Mouse (Mus musculus): ENCODE data around the gene Sfrp5. TPM values are rescaled to one million over a fixed set of nuclear protein-coding genes. Genes with fewer than 3 reads are reported as not detected.

Sfrp5 gene
- polyA plus RNA-seq, 1 experiment from 2014 or later, result 5.7 TPM

GRCm38 (mm10) chr19:42167489-42167888 lies 34.6 kb downstream of the Sfrp5 start:
- H3K4me3 ChIP-seq (ENCODE audit: low read depth, low read length), result no peak overlapping the region
- peaks cover 14% of the 10 kb centered on the region; the same call in 1 of the 2 replicates for H3K4me1 ChIP-seq (ENCODE audit: control insufficient read depth, insufficient read depth, low read length)
- no peak overlapping the region for H3K27ac ChIP-seq (ENCODE audit: low read depth, low read length)
- ATAC-seq (replicated peaks; ENCODE audit: insufficient number of reproducible peaks, low FRiP score, low TSS enrichment), result no peak
- no peak overlapping the region for H3K4me2 ChIP-seq
- no peak overlapping the region for H3K9ac ChIP-seq (ENCODE audit: low read depth, low read length)
- H3K27me3 ChIP-seq (ENCODE audit: control insufficient read depth, insufficient read depth, low read length), result peaks cover 26% of the 10 kb centered on the region
- H3K9me3 ChIP-seq (replicated peaks; ENCODE audit: control insufficient read depth, low read length), result no peaks in the 10 kb centered on the region
- H3K36me3 ChIP-seq (ENCODE audit: control insufficient read depth, insufficient read depth, low read length), result no peaks in the 10 kb centered on the region
- WGBS (ENCODE audit: insufficient replicate concordance), result 58% methylated on average over 9 of the region's 9 CpGs

GRCm38 (mm10) chr19:42166766-42167165 lies 35.3 kb downstream of the Sfrp5 start:
- 46% methylated on average over 3 of the region's 3 CpGs for WGBS (ENCODE audit: insufficient replicate concordance)
- no peak overlapping the region for H3K4me2 ChIP-seq

GRCm38 (mm10) chr19:42166130-42166529 lies 35.9 kb downstream of the Sfrp5 start:
- Histone ChIP-seq H3K36me3 (ENCODE audit: control insufficient read depth, insufficient read depth, low read length) (no peaks in the 10 kb centered on the region), H3K9me3 (replicated peaks; ENCODE audit: control insufficient read depth, low read length) (no peaks in the 10 kb centered on the region), H3K27ac (ENCODE audit: low read depth, low read length) (no peak overlapping the region), H3K4me3 (ENCODE audit: low read depth, low read length) (peak overlapping the region; percentile 1; the same call in 1 of the 2 replicates), H3K9ac (ENCODE audit: low read depth, low read length) (peak overlapping the region; percentile 29; the same call in 1 of the 2 replicates), H3K27me3 (ENCODE audit: control insufficient read depth, insufficient read depth, low read length) (peaks cover 26% of the 10 kb centered on the region), H3K4me1 (ENCODE audit: control insufficient read depth, insufficient read depth, low read length) (peaks cover 8% of the 10 kb centered on the region; the same call in 1 of the 2 replicates), H3K4me2 (peak overlapping the region; percentile 53)
- no peak for ATAC-seq (replicated peaks; ENCODE audit: insufficient number of reproducible peaks, low FRiP score, low TSS enrichment)
- 5% methylated on average over 12 of the region's 12 CpGs for WGBS (ENCODE audit: insufficient replicate concordance)

More at GRCm38 (mm10) chr19:42166766-42167165, 35.3 kb downstream of the Sfrp5 start:
- H3K36me3 ChIP-seq (ENCODE audit: control insufficient read depth, insufficient read depth, low read length), result no peaks in the 10 kb centered on the region
- no peak overlapping the region for H3K4me3 ChIP-seq (ENCODE audit: low read depth, low read length)
- H3K27ac ChIP-seq (ENCODE audit: low read depth, low read length), result no peak overlapping the region
- no peak overlapping the region for H3K9ac ChIP-seq (ENCODE audit: low read depth, low read length)
- no peaks in the 10 kb centered on the region for H3K9me3 ChIP-seq (replicated peaks; ENCODE audit: control insufficient read depth, low read length)
- H3K27me3 ChIP-seq (ENCODE audit: control insufficient read depth, insufficient read depth, low read length), result peaks cover 26% of the 10 kb centered on the region
- peaks cover 14% of the 10 kb centered on the region; the same call in 1 of the 2 replicates for H3K4me1 ChIP-seq (ENCODE audit: control insufficient read depth, insufficient read depth, low read length)
- no peak for ATAC-seq (replicated peaks; ENCODE audit: insufficient number of reproducible peaks, low FRiP score, low TSS enrichment)

GRCm38 (mm10) chr19:42164188-42164587 lies 37.9 kb downstream of the Sfrp5 start:
- Histone ChIP-seq H3K36me3 (ENCODE audit: control insufficient read depth, insufficient read depth, low read length) (no peaks in the 10 kb centered on the region), H3K4me1 (ENCODE audit: control insufficient read depth, insufficient read depth, low read length) (0 out of 2 replicates have a peak, but pooled peaks cover 2% of the 10 kb centered on the region), H3K9me3 (replicated peaks; ENCODE audit: control insufficient read depth, low read length) (no peaks in the 10 kb centered on the region), H3K27me3 (ENCODE audit: control insufficient read depth, insufficient read depth, low read length) (peaks cover 20% of the 10 kb centered on the region), H3K27ac (ENCODE audit: low read depth, low read length) (no peak overlapping the region), H3K4me2 (no peak overlapping the region), H3K9ac (ENCODE audit: low read depth, low read length) (no peak overlapping the region), H3K4me3 (ENCODE audit: low read depth, low read length) (no peak overlapping the region)
- ATAC-seq (replicated peaks; ENCODE audit: insufficient number of reproducible peaks, low FRiP score, low TSS enrichment), result no peak
- WGBS (ENCODE audit: insufficient replicate concordance), result 51% methylated on average over 7 of the region's 7 CpGs

- H3K4me2 ChIP-seq, result no peak within 1 kb of the TSS
- WGBS (ENCODE audit: insufficient replicate concordance), result 67% methylated on average over 5 of the region's 5 CpGs
Observed at GRCm38 (mm10) chr19:42163764-42164163, 38.3 kb downstream of the Sfrp5 start, which contains the start of gene Zfyve27. Gene Zfyve27 (plus strand): TSS chr19:42163951.

GRCm38 (mm10) chr19:42158246-42159017 lies 43.6 kb downstream of the Sfrp5 start:
- Histone ChIP-seq H3K9me3 (replicated peaks; ENCODE audit: control insufficient read depth, low read length) (no peaks in the 10 kb centered on the region), H3K36me3 (ENCODE audit: control insufficient read depth, insufficient read depth, low read length) (no peaks in the 10 kb centered on the region), H3K4me1 (ENCODE audit: control insufficient read depth, insufficient read depth, low read length) (peaks cover 7% of the 10 kb centered on the region; the same call in 1 of the 2 replicates), H3K27ac (ENCODE audit: low read depth, low read length) (no peak overlapping the region), H3K4me3 (ENCODE audit: low read depth, low read length) (no peak overlapping the region), H3K27me3 (ENCODE audit: control insufficient read depth, insufficient read depth, low read length) (no peaks in the 10 kb centered on the region; the same call in 1 of the 2 replicates), H3K9ac (ENCODE audit: low read depth, low read length) (peak overlapping the region; percentile 39; the same call in 1 of the 2 replicates), H3K4me2 (peak overlapping the region; percentile 35)
- ATAC-seq (replicated peaks; ENCODE audit: insufficient number of reproducible peaks, low FRiP score, low TSS enrichment), result no peak
- 15% methylated on average over 13 of the region's 13 CpGs for WGBS (ENCODE audit: insufficient replicate concordance)

More at GRCm38 (mm10) chr19:42163764-42164163, 38.3 kb downstream of the Sfrp5 start, which contains the start of gene Zfyve27:
- Histone ChIP-seq H3K27ac (ENCODE audit: low read depth, low read length) (no peak within 1 kb of the TSS), H3K4me3 (ENCODE audit: low read depth, low read length) (no peak within 1 kb of the TSS), H3K4me1 (ENCODE audit: control insufficient read depth, insufficient read depth, low read length) (peaks cover 2% of the 10 kb centered on the region; the same call in 1 of the 2 replicates), H3K9me3 (replicated peaks; ENCODE audit: control insufficient read depth, low read length) (no peaks in the 10 kb centered on the region), H3K36me3 (ENCODE audit: control insufficient read depth, insufficient read depth, low read length) (no peaks in the 10 kb centered on the region), H3K9ac (ENCODE audit: low read depth, low read length) (no peak within 1 kb of the TSS), H3K27me3 (ENCODE audit: control insufficient read depth, insufficient read depth, low read length) (peaks cover 16% of the 10 kb centered on the region)
- no peak for ATAC-seq (replicated peaks; ENCODE audit: insufficient number of reproducible peaks, low FRiP score, low TSS enrichment)

- Histone ChIP-seq H3K9me3 (replicated peaks; ENCODE audit: control insufficient read depth, low read length) (no peaks in the 10 kb centered on the region), H3K27me3 (ENCODE audit: control insufficient read depth, insufficient read depth, low read length) (no peaks in the 10 kb centered on the region; the same call in 1 of the 2 replicates), H3K4me3 (ENCODE audit: low read depth, low read length) (no peak overlapping the region), H3K4me1 (ENCODE audit: control insufficient read depth, insufficient read depth, low read length) (peaks cover 7% of the 10 kb centered on the region; the same call in 1 of the 2 replicates), H3K36me3 (ENCODE audit: control insufficient read depth, insufficient read depth, low read length) (no peaks in the 10 kb centered on the region), H3K9ac (ENCODE audit: low read depth, low read length) (no peak overlapping the region), H3K4me2 (no peak overlapping the region), H3K27ac (ENCODE audit: low read depth, low read length) (no peak overlapping the region)
- 44% methylated on average over 12 of the region's 12 CpGs for WGBS (ENCODE audit: insufficient replicate concordance)
- no peak for ATAC-seq (replicated peaks; ENCODE audit: insufficient number of reproducible peaks, low FRiP score, low TSS enrichment)
Observed at GRCm38 (mm10) chr19:42157493-42158237, 44.4 kb downstream of the Sfrp5 start.

GRCm38 (mm10) chr19:42151990-42152389 lies 50.1 kb downstream of the Sfrp5 start:
- ATAC-seq (replicated peaks; ENCODE audit: insufficient number of reproducible peaks, low FRiP score, low TSS enrichment), result no peak
- Histone ChIP-seq H3K9me3 (replicated peaks; ENCODE audit: control insufficient read depth, low read length) (no peaks in the 10 kb centered on the region), H3K27me3 (ENCODE audit: control insufficient read depth, insufficient read depth, low read length) (no peaks in the 10 kb centered on the region; the same call in 1 of the 2 replicates), H3K9ac (ENCODE audit: low read depth, low read length) (no peak overlapping the region), H3K4me3 (ENCODE audit: low read depth, low read length) (no peak overlapping the region), H3K4me2 (no peak overlapping the region), H3K27ac (ENCODE audit: low read depth, low read length) (no peak overlapping the region), H3K4me1 (ENCODE audit: control insufficient read depth, insufficient read depth, low read length) (peaks cover 30% of the 10 kb centered on the region), H3K36me3 (ENCODE audit: control insufficient read depth, insufficient read depth, low read length) (no peaks in the 10 kb centered on the region)
- 4% methylated on average over 6 of the region's 6 CpGs for WGBS (ENCODE audit: insufficient replicate concordance)
